ENCODE assay signal across 8 mouse cellular contexts in genomic region chr4:117155792-117156355, GRCm38 (mm10). TPM values are rescaled to one million over a fixed set of nuclear protein-coding genes. Genes with fewer than 3 reads are reported as not detected.
DNase-seq lines count a peak whose midpoint lies in the region; ATAC-seq and TF ChIP-seq lines count a peak whose summit lies in the region.

Gene Rps8, minus strand, starts transcription at chr4:117156243.

- peak within 1 kb of the TSS; percentile 86 for H3K4me3 ChIP-seq in cerebellum, adult 2 months (replicated peaks; ENCODE audit: insufficient read depth, low read depth, low read length)

- TF ChIP-seq POLR2A in cerebellum, adult 2 months (IDR thresholded peaks at IDR 0.05; ENCODE audit: borderline replicate concordance, insufficient read depth, low read length): peak; percentile 98

- TF ChIP-seq CTCF in cerebellum, adult 2 months (IDR thresholded peaks at IDR 0.05; ENCODE audit: borderline replicate concordance, insufficient read depth, low read depth, low read length): no peak

- peak; percentile 76 for DNase-seq in MEL-GATA-1-ER (ENCODE audit: extremely low read depth, low read depth)
- peak; percentile 88 to 90 for DNase-seq in cerebellum, adult 2 months
- DNase-seq in forelimb bud, embryonic 11.5 days (ENCODE audit: low read depth, low spot score): peak; percentile 88
- peak; percentile 80 to 85 for DNase-seq in layer of hippocampus, postnatal 10 days (ENCODE audit: low spot score in 2 of 2)
- DNase-seq in lung, postnatal 10 days: peak; percentile 91
- peak; percentile 86 for DNase-seq in ovary, postnatal 36 days (ENCODE audit: low spot score)
- peak; percentile 82 for DNase-seq in thymus, postnatal 25 days

- peak; percentile 82 to 95 for ATAC-seq in hematopoietic stem cell, adult 5-6 weeks (replicated peaks in 1 of 2; ENCODE audit: insufficient read depth in 1 of 2, low FRiP score in 2 of 2, low TSS enrichment in 1 of 2, low read depth in 1 of 2, poor library complexity in 2 of 2, severe bottlenecking in 2 of 2)

- H3K27ac ChIP-seq in cerebellum, adult 2 months (ENCODE audit: insufficient read depth, low read length): peak within 1 kb of the TSS; percentile 87

- no peaks in the 10 kb centered on the region for H3K4me1 ChIP-seq in cerebellum, adult 2 months (ENCODE audit: control insufficient read depth, insufficient read depth, low read length)

- WGBS in cerebellum, adult 2 months: under 1% methylated on average over 52 of the region's 52 CpGs

- no peaks in the 10 kb centered on the region for H3K27me3 ChIP-seq in cerebellum, adult 2 months (ENCODE audit: control insufficient read depth, insufficient read depth, low read length)

RNA-seq across cellular contexts. Expression of gene Rps8, which starts in this region (rescaled TPM):
- 458 and 507 TPM in 2 replicates for polyA plus RNA-seq in cerebellum, adult 2 months (2012; rRNA removed)
- 2,027 and 2,234 TPM in 2 replicates for total RNA-seq in hematopoietic stem cell, adult 5-6 weeks (2017)
- 100 to 1,000 TPM; 556 to 596 TPM for total RNA-seq in layer of hippocampus, postnatal 10 days (2021)

Comparison
In these comparisons a context has a peak if more than half of its experiments do, and no peak if none do; other contexts are left out.
1. Peak in every context shown above with its lines: DNase-seq, ATAC-seq, H3K4me3 ChIP-seq and H3K27ac ChIP-seq.